Mouse (Mus musculus): ENCODE data around the gene Knop1. TPM values are rescaled to one million over a fixed set of nuclear protein-coding genes. Genes with fewer than 3 reads are reported as not detected.

Knop1 gene
- total and polyA plus RNA-seq, 3 experiments, result 5.3 to 14.0 (median 13.7) TPM

DNA sequence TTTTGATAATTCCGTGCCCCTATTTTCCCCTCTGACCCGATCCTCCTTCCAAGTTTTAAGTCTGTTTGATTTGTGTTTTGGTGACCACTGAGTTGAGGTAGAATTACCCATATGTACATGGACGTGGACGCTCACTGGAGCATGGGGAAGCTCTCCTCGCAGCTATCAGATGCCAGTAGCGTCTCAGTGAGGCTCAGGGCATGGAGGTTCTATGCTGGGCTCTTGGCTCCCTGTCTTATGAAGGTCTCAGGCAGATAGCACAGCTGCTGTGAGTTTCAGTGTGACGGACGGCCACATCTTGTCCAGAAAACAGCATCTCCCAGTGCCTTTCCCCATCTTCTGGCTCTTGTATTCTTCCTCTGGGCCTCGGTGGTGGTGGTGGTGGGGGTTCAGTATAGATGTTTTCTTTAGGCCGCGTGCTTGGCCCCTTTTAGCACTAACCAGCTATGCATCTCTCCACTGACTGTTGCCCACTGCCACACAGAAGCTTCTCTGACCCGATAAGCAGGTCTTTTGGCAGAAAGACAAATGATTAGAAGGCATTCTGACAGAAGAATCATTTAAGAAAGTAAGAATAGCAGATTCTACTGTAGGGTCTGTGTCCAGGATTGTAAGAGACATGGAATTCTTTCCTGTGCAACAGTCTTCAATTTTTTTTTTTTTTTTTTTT, 34.0 kb downstream of the Knop1 start:
- WGBS, result 76% methylated on average over 12 of the region's 12 CpGs
- intact Hi-C loops (cut with DNase I), result loop anchor here (5.0 kb wide), 1 partner anchor 55 kb away; no protein-coding TSS in a partner anchor
- H3K4me1 ChIP-seq (ENCODE audit: control insufficient read depth, insufficient read depth, low read length), result peaks cover 7% of the 10 kb centered on the region
- no peaks in the 10 kb centered on the region for H3K27me3 ChIP-seq (ENCODE audit: control insufficient read depth, insufficient read depth, low read length)
- H3K4me3 ChIP-seq, result no peak overlapping the region
- H3K27ac ChIP-seq, result peak overlapping the region; percentile 85
- no peak overlapping the region for H3K9ac ChIP-seq (ENCODE audit: low read depth, low read length)
- no peak for DNase-seq
- TF ChIP-seq POLR2A (IDR thresholded peaks at IDR 0.05; ENCODE audit: insufficient read depth, low read depth, low read length), result no peak
- TF ChIP-seq CTCF (IDR thresholded peaks at IDR 0.05), result no peak
- TF ChIP-seq EP300 (IDR thresholded peaks at IDR 0.05; ENCODE audit: insufficient read depth, low read depth, low read length), result no peak
- no peaks in the 10 kb centered on the region; the same call in 1 of the 2 replicates for H3K36me3 ChIP-seq (ENCODE audit: control insufficient read depth, insufficient read depth, low read length)
- H3K79me2 ChIP-seq (replicated peaks; ENCODE audit: control insufficient read depth, insufficient read depth, low read length), result no peaks in the 10 kb centered on the region

DNA sequence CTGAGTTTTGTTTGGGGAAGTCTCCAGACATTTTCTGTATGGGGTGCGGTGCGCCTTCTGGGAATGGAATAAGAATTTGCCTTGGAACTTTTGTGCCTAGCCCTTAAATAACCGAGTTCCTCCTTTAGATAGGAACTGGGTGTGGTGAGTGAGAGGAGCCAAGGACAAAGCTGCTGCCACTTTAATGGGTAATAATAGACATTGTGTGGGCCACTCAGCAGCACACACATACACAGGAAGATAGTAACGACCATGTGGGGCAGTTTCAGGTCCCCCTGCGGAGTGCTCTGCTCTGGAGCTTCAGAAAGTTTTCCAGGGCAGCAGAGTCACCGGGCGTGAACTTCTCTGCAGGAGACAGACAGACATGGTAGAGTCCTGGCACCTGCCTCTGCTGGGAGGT, 34.7 kb downstream of the Knop1 start:
- H3K79me2 ChIP-seq (replicated peaks; ENCODE audit: control insufficient read depth, insufficient read depth, low read length), result no peaks in the 10 kb centered on the region
- TF ChIP-seq POLR2A (IDR thresholded peaks at IDR 0.05; ENCODE audit: insufficient read depth, low read depth, low read length) (no peak), EP300 (IDR thresholded peaks at IDR 0.05; ENCODE audit: insufficient read depth, low read depth, low read length) (peak; percentile 78; the same call in 1 of the 2 replicates), CTCF (IDR thresholded peaks at IDR 0.05) (no peak)
- no peaks in the 10 kb centered on the region for H3K27me3 ChIP-seq (ENCODE audit: control insufficient read depth, insufficient read depth, low read length)
- H3K4me3 ChIP-seq, result no peak overlapping the region
- peaks cover 7% of the 10 kb centered on the region for H3K4me1 ChIP-seq (ENCODE audit: control insufficient read depth, insufficient read depth, low read length)
- H3K36me3 ChIP-seq (ENCODE audit: control insufficient read depth, insufficient read depth, low read length), result no peaks in the 10 kb centered on the region; the same call in 1 of the 2 replicates
- peak overlapping the region; percentile 85 for H3K27ac ChIP-seq
- intact Hi-C loops (cut with DNase I), result loop anchor here (5.0 kb wide), 1 partner anchor 54 kb away; no protein-coding TSS in a partner anchor
- WGBS, result 13% methylated on average over 7 of the region's 7 CpGs
- no peak overlapping the region for H3K9ac ChIP-seq (ENCODE audit: low read depth, low read length)
- peak; percentile 55 to 67 for DNase-seq

GRCm38 (mm10) chr7:118819666-118820065, 36.4 kb downstream of the Knop1 start:
- DNase-seq, result no peak
- intact Hi-C loops (cut with DNase I), result loop anchor here (5.0 kb wide), 2 partner anchors 52 to 178 kb away; partner anchors contain the start of gene Gprc5b
- Histone ChIP-seq H3K4me3 (no peak overlapping the region), H3K27me3 (ENCODE audit: control insufficient read depth, insufficient read depth, low read length) (no peaks in the 10 kb centered on the region), H3K27ac (no peak overlapping the region; the same call in 1 of the 2 replicates), H3K9ac (ENCODE audit: low read depth, low read length) (no peak overlapping the region), H3K4me1 (ENCODE audit: control insufficient read depth, insufficient read depth, low read length) (peaks cover 7% of the 10 kb centered on the region), H3K36me3 (ENCODE audit: control insufficient read depth, insufficient read depth, low read length) (no peaks in the 10 kb centered on the region; the same call in 1 of the 2 replicates), H3K79me2 (replicated peaks; ENCODE audit: control insufficient read depth, insufficient read depth, low read length) (no peaks in the 10 kb centered on the region)
- TF ChIP-seq POLR2A (IDR thresholded peaks at IDR 0.05; ENCODE audit: insufficient read depth, low read depth, low read length) (no peak), CTCF (IDR thresholded peaks at IDR 0.05) (no peak), EP300 (IDR thresholded peaks at IDR 0.05; ENCODE audit: insufficient read depth, low read depth, low read length) (no peak)
- 48% methylated on average over 1 of the region's 1 CpGs for WGBS

- Histone ChIP-seq H3K27me3 (ENCODE audit: control insufficient read depth, insufficient read depth, low read length) (no peaks in the 10 kb centered on the region), H3K36me3 (ENCODE audit: control insufficient read depth, insufficient read depth, low read length) (no peaks in the 10 kb centered on the region; the same call in 1 of the 2 replicates), H3K27ac (no peak overlapping the region), H3K4me3 (no peak overlapping the region), H3K79me2 (replicated peaks; ENCODE audit: control insufficient read depth, insufficient read depth, low read length) (no peaks in the 10 kb centered on the region), H3K9ac (ENCODE audit: low read depth, low read length) (no peak overlapping the region), H3K4me1 (ENCODE audit: control insufficient read depth, insufficient read depth, low read length) (peaks cover 7% of the 10 kb centered on the region)
- 87% methylated on average over 7 of the region's 7 CpGs for WGBS
- TF ChIP-seq EP300 (IDR thresholded peaks at IDR 0.05; ENCODE audit: insufficient read depth, low read depth, low read length), result no peak
- no peak for TF ChIP-seq POLR2A (IDR thresholded peaks at IDR 0.05; ENCODE audit: insufficient read depth, low read depth, low read length)
- TF ChIP-seq CTCF (IDR thresholded peaks at IDR 0.05), result no peak
- DNase-seq, result no peak
- intact Hi-C loops (cut with DNase I), result loop anchor here (5.0 kb wide), 1 partner anchor 180 kb away; the partner anchor contains the start of gene Gprc5b
Observed at GRCm38 (mm10) chr7:118817741-118818140, 38.3 kb downstream of the Knop1 start.

- no peaks in the 10 kb centered on the region for H3K36me3 ChIP-seq (ENCODE audit: control insufficient read depth, insufficient read depth, low read length)
- WGBS, result 99% methylated on average over 3 of the region's 3 CpGs
Observed at GRCm38 (mm10) chr7:118816275-118816674, 39.8 kb downstream of the Knop1 start.

DNA sequence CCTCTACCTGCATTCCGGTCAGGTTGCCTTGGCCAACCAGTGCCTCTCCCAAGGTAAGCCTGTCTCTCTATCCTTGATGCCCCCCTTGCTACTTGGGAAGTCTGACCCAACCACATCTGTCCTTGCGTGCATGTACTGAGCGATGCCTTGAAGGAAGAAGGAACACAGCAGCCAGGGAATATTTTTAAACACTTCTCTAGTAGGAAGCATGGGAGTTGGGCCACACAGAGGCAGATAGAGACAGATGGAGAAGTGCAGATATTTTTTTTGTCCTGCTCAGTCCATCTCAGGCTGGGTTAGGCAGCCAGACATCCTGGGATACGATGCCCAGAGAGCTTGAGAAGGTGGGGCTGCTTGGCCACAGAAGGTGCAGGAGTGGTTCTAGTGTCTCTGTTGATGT, 42.5 kb downstream of the Knop1 start:
- TF ChIP-seq EP300 (IDR thresholded peaks at IDR 0.05; ENCODE audit: insufficient read depth, low read depth, low read length) (no peak), POLR2A (IDR thresholded peaks at IDR 0.05; ENCODE audit: insufficient read depth, low read depth, low read length) (no peak), CTCF (IDR thresholded peaks at IDR 0.05) (no peak)
- H3K9ac ChIP-seq (ENCODE audit: low read depth, low read length), result no peak overlapping the region
- intact Hi-C loops (cut with DNase I), result no loop called here
- no peak overlapping the region for H3K4me3 ChIP-seq
- no peaks in the 10 kb centered on the region; the same call in 1 of the 2 replicates for H3K4me1 ChIP-seq (ENCODE audit: control insufficient read depth, insufficient read depth, low read length)
- WGBS, result 83% methylated on average over 4 of the region's 4 CpGs
- no peak for DNase-seq
- no peaks in the 10 kb centered on the region for H3K27me3 ChIP-seq (ENCODE audit: control insufficient read depth, insufficient read depth, low read length)
- H3K79me2 ChIP-seq (replicated peaks; ENCODE audit: control insufficient read depth, insufficient read depth, low read length), result no peaks in the 10 kb centered on the region
- no peaks in the 10 kb centered on the region for H3K36me3 ChIP-seq (ENCODE audit: control insufficient read depth, insufficient read depth, low read length)
- no peak overlapping the region for H3K27ac ChIP-seq

More at GRCm38 (mm10) chr7:118816275-118816674, 39.8 kb downstream of the Knop1 start:
- DNase-seq, result no peak
- no peaks in the 10 kb centered on the region for H3K27me3 ChIP-seq (ENCODE audit: control insufficient read depth, insufficient read depth, low read length)
- no peaks in the 10 kb centered on the region; the same call in 1 of the 2 replicates for H3K4me1 ChIP-seq (ENCODE audit: control insufficient read depth, insufficient read depth, low read length)
- TF ChIP-seq CTCF (IDR thresholded peaks at IDR 0.05) (no peak), POLR2A (IDR thresholded peaks at IDR 0.05; ENCODE audit: insufficient read depth, low read depth, low read length) (no peak), EP300 (IDR thresholded peaks at IDR 0.05; ENCODE audit: insufficient read depth, low read depth, low read length) (no peak)
- intact Hi-C loops (cut with DNase I), result loop anchor here (5.0 kb wide), 1 partner anchor 181 kb away; the partner anchor contains the start of gene Gprc5b
- H3K27ac ChIP-seq, result no peak overlapping the region
- H3K79me2 ChIP-seq (replicated peaks; ENCODE audit: control insufficient read depth, insufficient read depth, low read length), result no peaks in the 10 kb centered on the region
- no peak overlapping the region for H3K9ac ChIP-seq (ENCODE audit: low read depth, low read length)
- no peak overlapping the region for H3K4me3 ChIP-seq

Data from heart, adult 2 months (tissue).